Mouse (Mus musculus): ENCODE data around the gene Tdp1.

DNA sequence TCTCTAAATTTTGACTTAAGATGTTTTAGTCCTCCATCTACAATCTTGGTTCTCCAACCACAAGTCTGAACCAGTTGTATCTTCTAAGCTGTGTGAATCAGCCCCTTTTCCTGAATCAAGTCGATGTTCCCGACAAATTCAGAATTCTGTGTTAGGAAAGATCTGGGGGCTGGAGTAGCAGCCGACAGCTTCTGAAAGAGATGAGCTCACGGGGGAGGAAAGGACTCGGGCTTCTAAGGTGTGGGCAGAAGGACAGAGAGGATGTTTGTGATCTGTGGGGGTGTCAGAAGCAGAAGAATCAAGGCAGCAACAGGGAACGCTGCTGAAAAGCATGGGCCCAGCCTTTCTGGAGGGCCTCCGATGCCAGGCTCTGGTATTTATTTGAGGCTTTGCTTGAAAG lies 44.0 kb downstream of the Tdp1 start:
- TF ChIP-seq CTCF (IDR thresholded peaks at IDR 0.05), result no peak
- TF ChIP-seq EP300 (IDR thresholded peaks at IDR 0.05), result no peak
